Mouse (Mus musculus): ENCODE measurements around the gene Syde1. TPM values are rescaled to one million over a fixed set of nuclear protein-coding genes. Genes with fewer than 3 reads are reported as not detected.

Gene Syde1
- total and polyA plus RNA-seq, 3 experiments: 0.01 TPM; not detected in 2

- TF ChIP-seq POLR2AphosphoS2 (IDR thresholded peaks at IDR 0.05; ENCODE audit: low read length) (no peak), ETS1 (IDR thresholded peaks at IDR 0.05; ENCODE audit: low read depth, low read length) (no peak), CHD1 (IDR thresholded peaks at IDR 0.05; ENCODE audit: low read depth, low read length) (no peak), MYC (IDR thresholded peaks at IDR 0.05; ENCODE audit: low read depth, low read length) (no peak), MAZ (IDR thresholded peaks at IDR 0.05; ENCODE audit: low read depth, low read length) (no peak), ELF1 (IDR thresholded peaks at IDR 0.05; ENCODE audit: low read depth, low read length) (no peak), EP300 (IDR thresholded peaks at IDR 0.05; ENCODE audit: low read depth in 1 of 2, low read length in 2 of 2) (no peak), ZNF384 (IDR thresholded peaks at IDR 0.05; ENCODE audit: low read depth, low read length) (no peak), BHLHE40 (IDR thresholded peaks at IDR 0.05; ENCODE audit: borderline replicate concordance, low read depth, low read length) (no peak), KAT2A (conservative IDR thresholded peaks at IDR 0.05; ENCODE audit: low read depth, low read length) (no peak), GATA1 (IDR thresholded peaks at IDR 0.05; ENCODE audit: low read depth, low read length) (no peak), MAX (IDR thresholded peaks at IDR 0.05; ENCODE audit: low read length) (no peak), JUND (IDR thresholded peaks at IDR 0.05; ENCODE audit: low read depth, low read length) (no peak), MEF2A (IDR thresholded peaks at IDR 0.05; ENCODE audit: extremely low read depth, insufficient replicate concordance, low read depth, low read length, poor library complexity, severe bottlenecking) (no peak), ZC3H11A (IDR thresholded peaks at IDR 0.05; ENCODE audit: low read depth, low read length) (no peak), USF2 (IDR thresholded peaks at IDR 0.05; ENCODE audit: borderline replicate concordance in 1 of 2, insufficient read depth in 1 of 2, low read depth in 1 of 2, low read length in 2 of 2) (no peak)
- no peaks in the 10 kb centered on the region for H3K27me3 ChIP-seq (ENCODE audit: control insufficient read depth in 1 of 2, insufficient read depth in 2 of 2, low read length in 2 of 2)
- H3K79me2 ChIP-seq (ENCODE audit: control insufficient read depth, insufficient read depth, low read length, poor library complexity): peaks cover 4% of the 10 kb centered on the region; the same call in 1 of the 2 replicates
- no peaks in the 10 kb centered on the region for H3K9me3 ChIP-seq (replicated peaks; ENCODE audit: insufficient read depth, low read length)
- peaks cover 0 to 8% of the 10 kb centered on the region in 2 experiments; a peak in 1 of 4 replicates for H3K4me1 ChIP-seq (ENCODE audit: control insufficient read depth in 1 of 2, insufficient read depth in 2 of 2, low read length in 2 of 2)
- no peak overlapping the region for H3K9ac ChIP-seq (ENCODE audit: control insufficient read depth, low read depth, low read length, poor library complexity, severe bottlenecking)
- DNase-seq (ENCODE audit: low read depth, low spot score): no peak
- H3K27ac ChIP-seq (ENCODE audit: control insufficient read depth, low read depth, low read length): no peak overlapping the region
- H3K4me3 ChIP-seq (ENCODE audit: control insufficient read depth in 1 of 2, insufficient read depth in 1 of 2, low read depth in 2 of 2, low read length in 2 of 2): no peak overlapping the region
- no peaks in the 10 kb centered on the region; a peak in 2 of 4 replicates for H3K36me3 ChIP-seq (ENCODE audit: control insufficient read depth in 1 of 2, insufficient read depth in 2 of 2, low read length in 2 of 2)
Observed at GRCm38 (mm10) chr10:78578204-78578603, 13.6 kb downstream of the Syde1 start.

- no peaks in the 10 kb centered on the region for H3K9me3 ChIP-seq (replicated peaks; ENCODE audit: insufficient read depth, low read length)
- H3K79me2 ChIP-seq (ENCODE audit: control insufficient read depth, insufficient read depth, low read length, poor library complexity): peaks cover 4% of the 10 kb centered on the region; the same call in 1 of the 2 replicates
- no peak for DNase-seq (ENCODE audit: low read depth, low spot score)
- H3K4me1 ChIP-seq (ENCODE audit: control insufficient read depth in 1 of 2, insufficient read depth in 2 of 2, low read length in 2 of 2): peaks cover 0 to 8% of the 10 kb centered on the region in 2 experiments; a peak in 1 of 4 replicates
- TF ChIP-seq GABPA (IDR thresholded peaks at IDR 0.05; ENCODE audit: low read depth, low read length) (no peak), MYB (IDR thresholded peaks at IDR 0.05; ENCODE audit: low read depth, low read length) (no peak)
- H3K9ac ChIP-seq (ENCODE audit: control insufficient read depth, low read depth, low read length, poor library complexity, severe bottlenecking): no peak overlapping the region
- no peaks in the 10 kb centered on the region for H3K27me3 ChIP-seq (ENCODE audit: control insufficient read depth in 1 of 2, insufficient read depth in 2 of 2, low read length in 2 of 2)
- H3K36me3 ChIP-seq (ENCODE audit: control insufficient read depth in 1 of 2, insufficient read depth in 2 of 2, low read length in 2 of 2): no peaks in the 10 kb centered on the region; a peak in 2 of 4 replicates
- no peak overlapping the region for H3K4me3 ChIP-seq (ENCODE audit: control insufficient read depth in 1 of 2, insufficient read depth in 1 of 2, low read depth in 2 of 2, low read length in 2 of 2)
- H3K27ac ChIP-seq (ENCODE audit: control insufficient read depth, low read depth, low read length): no peak overlapping the region
Observed at GRCm38 (mm10) chr10:78576435-78577184, 15.2 kb downstream of the Syde1 start.

Measured in MEL (cell line).